Mouse (Mus musculus): ENCODE results near the gene Supt3. TPM values are rescaled to one million over a fixed set of nuclear protein-coding genes. Genes with fewer than 3 reads are reported as not detected.

The Supt3 gene
- 20.7 and 20.9 TPM in 2 replicates for polyA plus RNA-seq (2016; fragmentation: Nextera tagmentation; extraction: Ambion mirVana)

DNA sequence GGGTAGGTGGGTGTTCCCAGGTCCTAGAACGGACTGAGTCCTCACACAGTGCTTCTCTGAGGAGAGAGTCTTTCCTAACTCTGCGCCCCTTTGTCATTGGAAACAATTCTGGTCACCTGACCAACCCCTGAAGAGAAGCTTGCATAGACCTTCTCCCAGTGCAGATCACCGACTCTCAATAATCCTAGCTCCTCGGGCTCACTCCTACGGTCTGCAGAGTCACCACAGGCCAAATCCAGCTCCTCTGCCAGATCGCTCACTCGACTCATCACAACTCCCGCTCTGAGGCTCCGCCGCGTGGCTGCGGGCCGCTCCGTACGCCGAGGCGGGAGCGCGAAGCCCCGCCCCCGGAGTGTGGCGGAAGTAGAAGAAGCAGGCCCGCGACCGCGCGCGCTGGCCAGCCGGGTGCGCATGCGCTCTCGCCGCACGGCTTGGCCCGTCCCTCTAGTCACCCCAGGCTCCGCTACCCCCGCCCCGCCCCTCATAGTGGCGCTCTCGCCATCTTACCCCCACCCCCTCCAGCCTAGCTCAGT, at the start of gene Supt3:
TSS of gene Supt3 (plus strand) at position 415 of the 533 bp plus-strand sequence.
- under 1% methylated on average over 40 of the region's 40 CpGs for WGBS
- Histone ChIP-seq H3K9me3 (no peaks in the 10 kb centered on the region), H3K9ac (peak within 1 kb of the TSS; percentile 89), H3K4me3 (peak within 1 kb of the TSS; percentile 71), H3K4me2 (replicated peaks) (peak within 1 kb of the TSS; percentile 66), H3K4me1 (no peaks in the 10 kb centered on the region), H3K36me3 (no peaks in the 10 kb centered on the region), H3K27ac (peak within 1 kb of the TSS; percentile 73), H3K27me3 (replicated peaks) (no peaks in the 10 kb centered on the region)
- peak; percentile 97 for ATAC-seq (ENCODE audit: low FRiP score, low read depth)

GRCm38 (mm10) chr17:44727675-44728074, 49.3 kb upstream of the Supt3 start:
- no peak for ATAC-seq (ENCODE audit: low FRiP score, low read depth)
- Histone ChIP-seq H3K9ac (no peak overlapping the region), H3K9me3 (no peaks in the 10 kb centered on the region), H3K27me3 (replicated peaks) (peaks cover 15% of the 10 kb centered on the region), H3K36me3 (no peaks in the 10 kb centered on the region), H3K4me2 (replicated peaks) (no peak overlapping the region), H3K4me1 (no peaks in the 10 kb centered on the region), H3K4me3 (no peak overlapping the region), H3K27ac (no peak overlapping the region)

- Histone ChIP-seq H3K9me3 (no peaks in the 10 kb centered on the region), H3K9ac (no peak overlapping the region), H3K27ac (no peak overlapping the region), H3K4me1 (no peaks in the 10 kb centered on the region), H3K36me3 (no peaks in the 10 kb centered on the region), H3K4me3 (no peak overlapping the region), H3K4me2 (replicated peaks) (no peak overlapping the region), H3K27me3 (replicated peaks) (peaks cover 21% of the 10 kb centered on the region)
- no peak for ATAC-seq (ENCODE audit: low FRiP score, low read depth)
- 56% methylated on average over 2 of the region's 2 CpGs for WGBS
Measured at GRCm38 (mm10) chr17:44728464-44728863, 48.5 kb upstream of the Supt3 start.

- WGBS, result under 1% methylated on average over 23 of the region's 23 CpGs
Measured at GRCm38 (mm10) chr17:44733544-44734310, 43.2 kb upstream of the Supt3 start.

GRCm38 (mm10) chr17:44734501-44735222, 42.3 kb upstream of the Supt3 start:
- H3K27me3 ChIP-seq (replicated peaks), result peaks cover 72% of the 10 kb centered on the region
- no peaks in the 10 kb centered on the region for H3K9me3 ChIP-seq
- under 1% methylated on average over 48 of the region's 48 CpGs for WGBS
- peak; percentile 26 for ATAC-seq (ENCODE audit: low FRiP score, low read depth)
- no peak overlapping the region for H3K27ac ChIP-seq
- H3K4me3 ChIP-seq, result peak overlapping the region; percentile 55
- H3K9ac ChIP-seq, result peak overlapping the region; percentile 62; the same call in 1 of the 2 replicates
- no peaks in the 10 kb centered on the region for H3K36me3 ChIP-seq
- H3K4me2 ChIP-seq (replicated peaks), result peak overlapping the region; percentile 95
- H3K4me1 ChIP-seq, result peaks cover 32% of the 10 kb centered on the region

More at GRCm38 (mm10) chr17:44733544-44734310, 43.2 kb upstream of the Supt3 start:
- no peaks in the 10 kb centered on the region for H3K9me3 ChIP-seq
- H3K27ac ChIP-seq, result no peak overlapping the region
- H3K4me3 ChIP-seq, result peak overlapping the region; percentile 55; the same call in 1 of the 2 replicates
- no peaks in the 10 kb centered on the region for H3K36me3 ChIP-seq
- H3K27me3 ChIP-seq (replicated peaks), result peaks cover 63% of the 10 kb centered on the region
- H3K4me2 ChIP-seq (replicated peaks), result peak overlapping the region; percentile 95
- H3K9ac ChIP-seq, result no peak overlapping the region
- ATAC-seq (ENCODE audit: low FRiP score, low read depth), result no peak
- H3K4me1 ChIP-seq, result peaks cover 32% of the 10 kb centered on the region

DNA sequence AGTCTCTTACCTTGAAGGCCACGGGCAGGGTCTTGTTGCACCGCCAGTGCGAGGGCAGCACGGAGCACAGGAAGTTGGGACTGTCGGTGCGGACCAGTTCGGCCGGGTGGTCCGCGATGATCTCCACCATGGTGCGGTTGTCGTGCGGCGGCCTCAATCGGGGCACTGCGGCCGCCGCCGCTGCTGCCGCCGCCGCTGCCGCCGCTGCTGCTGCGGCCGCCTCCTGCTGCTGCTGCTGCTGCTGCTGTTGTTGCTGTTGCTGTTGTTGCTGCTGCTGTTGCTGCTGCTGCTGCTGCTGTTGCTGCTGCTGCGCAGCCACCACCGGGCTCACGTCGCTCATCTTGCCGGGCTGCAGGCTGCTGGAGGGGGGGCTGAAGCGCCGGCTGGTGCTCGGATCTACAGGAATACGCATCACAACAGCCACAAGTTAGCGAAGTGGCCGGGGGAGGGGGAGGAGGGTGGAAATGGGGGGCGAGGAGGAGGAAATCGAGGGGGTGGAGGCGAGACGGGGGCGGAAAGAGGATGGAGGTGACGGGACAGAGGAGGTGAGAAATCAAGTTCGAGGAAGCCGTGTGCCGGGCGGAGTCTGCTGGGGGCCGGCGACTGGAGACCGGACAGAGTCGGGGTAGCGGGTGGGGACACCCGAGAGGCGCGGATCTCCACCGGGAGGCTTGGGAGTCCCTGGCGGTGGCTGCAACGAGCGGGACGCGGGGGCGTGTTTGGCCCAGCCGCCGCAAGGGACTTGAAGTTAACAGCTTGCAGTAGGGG, 41.5 kb upstream of the Supt3 start:
- Histone ChIP-seq H3K9me3 (no peaks in the 10 kb centered on the region), H3K4me2 (replicated peaks) (peak overlapping the region; percentile 95), H3K4me1 (peaks cover 32% of the 10 kb centered on the region), H3K9ac (peak overlapping the region; percentile 62), H3K27me3 (replicated peaks) (peaks cover 78% of the 10 kb centered on the region), H3K4me3 (peak overlapping the region; percentile 55), H3K27ac (no peak overlapping the region), H3K36me3 (no peaks in the 10 kb centered on the region)
- ATAC-seq (ENCODE audit: low FRiP score, low read depth), result peak; percentile 14
- under 1% methylated on average over 63 of the region's 64 CpGs for WGBS

- WGBS, result under 1% methylated on average over 73 of the region's 73 CpGs
- Histone ChIP-seq H3K4me1 (peaks cover 32% of the 10 kb centered on the region), H3K9ac (peak overlapping the region; percentile 62), H3K27me3 (replicated peaks) (peaks cover 83% of the 10 kb centered on the region), H3K36me3 (no peaks in the 10 kb centered on the region), H3K4me2 (replicated peaks) (peak overlapping the region; percentile 95), H3K27ac (no peak overlapping the region), H3K4me3 (peak overlapping the region; percentile 55), H3K9me3 (no peaks in the 10 kb centered on the region)
- ATAC-seq (ENCODE audit: low FRiP score, low read depth), result peak; percentile 77
Measured at GRCm38 (mm10) chr17:44735991-44736561, 40.9 kb upstream of the Supt3 start.

DNA sequence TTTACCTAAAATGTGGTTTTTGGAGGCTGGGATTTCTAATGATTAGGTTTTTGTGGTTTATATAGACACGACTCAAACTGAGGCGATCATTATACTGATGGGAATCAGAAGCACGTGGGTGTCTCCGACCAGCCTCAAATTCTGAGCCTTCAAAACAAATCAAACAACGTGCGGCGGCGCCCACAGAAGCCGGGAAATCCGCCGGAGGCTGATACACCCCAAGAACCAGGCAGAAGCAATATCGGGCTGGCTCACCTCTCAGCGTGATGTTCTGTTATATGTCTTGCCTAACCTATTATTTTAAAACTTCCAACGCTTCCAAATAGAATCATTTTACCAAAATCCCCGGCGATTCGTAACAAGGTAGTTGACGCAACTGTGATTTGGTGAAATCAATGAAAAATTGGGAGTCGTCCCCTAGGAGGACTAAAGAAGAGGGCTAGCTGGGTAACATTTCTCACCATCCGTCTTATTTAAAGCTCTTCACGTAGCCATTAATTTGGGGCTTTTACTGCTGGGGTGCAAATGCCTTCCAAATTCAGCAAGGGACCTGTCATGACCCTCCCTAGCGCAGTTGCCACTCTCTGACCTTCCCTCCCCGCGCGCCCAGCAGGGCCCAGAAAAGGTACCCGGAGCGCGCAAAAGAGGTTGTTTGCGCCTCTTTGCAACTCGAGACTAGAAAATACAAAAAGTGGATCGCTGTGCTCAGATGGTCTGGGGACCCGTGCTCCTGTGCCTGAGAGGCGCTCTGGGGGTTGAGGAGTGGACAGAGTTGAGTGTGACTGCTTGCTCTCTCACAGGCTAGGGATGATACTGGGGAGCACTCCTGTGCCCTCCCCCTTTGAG, 39.5 kb upstream of the Supt3 start:
- Histone ChIP-seq H3K36me3 (no peaks in the 10 kb centered on the region), H3K9me3 (no peaks in the 10 kb centered on the region), H3K4me1 (peaks cover 32% of the 10 kb centered on the region), H3K27me3 (replicated peaks) (peaks cover 75% of the 10 kb centered on the region), H3K27ac (no peak overlapping the region), H3K4me2 (replicated peaks) (peak overlapping the region; percentile 32), H3K4me3 (no peak overlapping the region; the same call in 1 of the 2 replicates), H3K9ac (no peak overlapping the region)
- under 1% methylated on average over 33 of the region's 33 CpGs for WGBS
- no peak for ATAC-seq (ENCODE audit: low FRiP score, low read depth)

DNA sequence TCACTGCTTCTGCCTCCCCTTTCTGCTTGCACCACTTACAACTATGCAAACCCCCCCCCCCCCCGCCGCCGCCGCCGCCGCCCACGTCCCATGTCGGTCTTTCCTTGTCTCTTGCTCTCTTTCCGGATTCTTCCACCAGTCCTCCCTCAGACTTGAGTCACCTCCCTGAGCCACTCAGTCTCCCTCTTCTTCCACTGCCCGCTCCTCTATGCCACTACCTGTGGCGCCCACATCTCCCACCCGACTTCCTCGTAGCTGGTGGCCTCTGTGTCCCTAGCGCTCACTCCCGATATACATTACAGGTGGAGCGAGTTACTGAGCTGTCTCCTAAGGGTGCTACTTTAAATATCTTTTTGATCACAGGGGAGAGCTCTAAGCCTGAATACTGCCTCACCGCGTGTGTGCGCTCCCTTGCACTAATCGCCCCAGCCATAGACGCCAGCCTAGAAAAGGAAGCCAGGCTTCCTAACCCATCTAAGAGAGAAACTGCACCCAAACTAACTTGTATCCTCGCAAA, 38.8 kb upstream of the Supt3 start:
- H3K9me3 ChIP-seq, result no peaks in the 10 kb centered on the region
- 0% methylated on average over 21 of the region's 22 CpGs for WGBS
- no peak overlapping the region for H3K9ac ChIP-seq
- H3K36me3 ChIP-seq, result no peaks in the 10 kb centered on the region
- peaks cover 70% of the 10 kb centered on the region for H3K27me3 ChIP-seq (replicated peaks)
- H3K4me3 ChIP-seq, result no peak overlapping the region; the same call in 1 of the 2 replicates
- peak overlapping the region; percentile 32 for H3K4me2 ChIP-seq (replicated peaks)
- H3K4me1 ChIP-seq, result peaks cover 32% of the 10 kb centered on the region
- H3K27ac ChIP-seq, result no peak overlapping the region
- no peak for ATAC-seq (ENCODE audit: low FRiP score, low read depth)

DNA sequence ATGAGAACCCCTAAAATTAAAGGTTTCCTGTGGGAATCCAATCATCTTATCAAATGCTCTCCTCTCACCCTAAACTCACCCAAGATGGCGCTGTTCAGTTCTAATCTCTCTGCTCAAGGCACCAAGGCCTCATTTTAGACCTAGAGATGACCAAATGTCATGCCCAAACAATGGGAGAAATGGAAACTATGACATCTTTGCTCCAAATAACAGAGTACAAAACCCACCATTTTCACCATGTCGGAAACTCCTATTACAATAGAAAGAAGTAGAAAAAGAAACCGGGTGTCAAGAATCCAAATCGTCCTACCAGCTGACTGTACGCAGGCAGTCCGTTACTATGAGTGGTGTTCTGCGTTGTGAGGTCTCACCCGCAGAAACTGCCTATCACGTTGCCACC, 34.7 kb upstream of the Supt3 start:
- Histone ChIP-seq H3K4me1 (peaks cover 9% of the 10 kb centered on the region; the same call in 1 of the 2 replicates), H3K27me3 (replicated peaks) (peaks cover 35% of the 10 kb centered on the region), H3K9me3 (no peaks in the 10 kb centered on the region), H3K36me3 (no peaks in the 10 kb centered on the region), H3K9ac (no peak overlapping the region), H3K4me2 (replicated peaks) (no peak overlapping the region), H3K27ac (no peak overlapping the region), H3K4me3 (no peak overlapping the region)
- ATAC-seq (ENCODE audit: low FRiP score, low read depth), result no peak
- 88% methylated on average over 9 of the region's 9 CpGs for WGBS

GRCm38 (mm10) chr17:44743780-44744179, 33.2 kb upstream of the Supt3 start:
- H3K9me3 ChIP-seq, result no peaks in the 10 kb centered on the region
- no peak overlapping the region for H3K27ac ChIP-seq
- H3K4me1 ChIP-seq, result no peaks in the 10 kb centered on the region
- H3K4me2 ChIP-seq (replicated peaks), result no peak overlapping the region
- ATAC-seq (ENCODE audit: low FRiP score, low read depth), result no peak
- H3K36me3 ChIP-seq, result no peaks in the 10 kb centered on the region
- no peak overlapping the region for H3K9ac ChIP-seq
- peaks cover 19% of the 10 kb centered on the region for H3K27me3 ChIP-seq (replicated peaks)
- WGBS, result 58% methylated on average over 3 of the region's 3 CpGs
- no peak overlapping the region for H3K4me3 ChIP-seq

Data from neural tube, embryonic 12.5 days (tissue).